Mouse (Mus musculus): ENCODE results near the gene Scd3.

GRCm38 (mm10) chr19:44176741-44177140 is 26.3 kb upstream of the Scd3 start:
- TF ChIP-seq CTCF (IDR thresholded peaks at IDR 0.05; ENCODE audit: extremely low read depth, insufficient read length, insufficient replicate concordance, low read depth, low read length), result no peak
- no peak for TF ChIP-seq POLR2A (IDR thresholded peaks at IDR 0.05; ENCODE audit: low read depth, low read length)
